Mouse (Mus musculus): Measurements from ENCODE around the gene Zfp524. TPM values are rescaled to one million over a fixed set of nuclear protein-coding genes. Genes with fewer than 3 reads are reported as not detected.

Gene Zfp524
- polyA plus RNA-seq, 1 experiment from 2014 or later = 10.4 TPM

DNA sequence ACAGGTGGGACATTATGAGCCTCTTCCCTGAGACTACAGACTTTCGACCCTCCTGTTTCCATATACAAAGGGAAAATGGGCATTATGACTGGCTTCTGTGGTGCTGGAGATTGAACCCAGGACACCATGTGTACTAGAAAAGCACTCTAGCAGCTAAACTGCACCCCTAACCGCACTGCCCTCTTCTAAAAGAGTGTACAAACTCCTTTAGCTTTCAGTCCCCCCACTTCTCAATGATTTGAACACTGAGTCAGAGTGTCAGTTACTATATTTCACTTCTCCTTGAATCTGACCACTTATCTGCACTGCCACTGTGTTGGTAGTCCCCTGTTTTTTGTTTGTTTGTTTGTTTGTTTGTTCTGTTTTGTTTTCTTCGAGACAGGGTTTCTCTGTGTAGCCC lies 19.6 kb downstream of the Zfp524 start, which contains the start of gene 4632433K11Rik:
Gene 4632433K11Rik (plus strand): TSS at position 301 of the 400 bp plus-strand sequence.
- peaks cover 77% of the 10 kb centered on the region for H3K36me3 ChIP-seq
- 84% methylated on average over 3 of the region's 3 CpGs for WGBS
- peaks cover 7% of the 10 kb centered on the region for H3K4me1 ChIP-seq (replicated peaks)
- H3K4me3 ChIP-seq = no peak within 1 kb of the TSS
- no peak within 1 kb of the TSS for H3K9ac ChIP-seq
- no peak within 1 kb of the TSS for H3K4me2 ChIP-seq
- H3K27me3 ChIP-seq (replicated peaks) = no peaks in the 10 kb centered on the region
- ATAC-seq (ENCODE audit: insufficient number of reproducible peaks, low FRiP score) = no peak
- H3K27ac ChIP-seq (ENCODE audit: poor library complexity, severe bottlenecking) = no peak within 1 kb of the TSS
- H3K9me3 ChIP-seq (replicated peaks) = peaks cover 48% of the 10 kb centered on the region

- Histone ChIP-seq H3K4me1 (replicated peaks) (peaks cover 10% of the 10 kb centered on the region), H3K4me3 (no peak overlapping the region), H3K9me3 (replicated peaks) (peaks cover 30% of the 10 kb centered on the region), H3K9ac (no peak overlapping the region), H3K27ac (ENCODE audit: poor library complexity, severe bottlenecking) (no peak overlapping the region), H3K36me3 (peaks cover 59% of the 10 kb centered on the region), H3K27me3 (replicated peaks) (no peaks in the 10 kb centered on the region), H3K4me2 (no peak overlapping the region)
- ATAC-seq (ENCODE audit: insufficient number of reproducible peaks, low FRiP score) = no peak
- WGBS = 94% methylated on average over 17 of the region's 17 CpGs
Observed at GRCm38 (mm10) chr7:5035628-5036027, 21.4 kb downstream of the Zfp524 start.

DNA sequence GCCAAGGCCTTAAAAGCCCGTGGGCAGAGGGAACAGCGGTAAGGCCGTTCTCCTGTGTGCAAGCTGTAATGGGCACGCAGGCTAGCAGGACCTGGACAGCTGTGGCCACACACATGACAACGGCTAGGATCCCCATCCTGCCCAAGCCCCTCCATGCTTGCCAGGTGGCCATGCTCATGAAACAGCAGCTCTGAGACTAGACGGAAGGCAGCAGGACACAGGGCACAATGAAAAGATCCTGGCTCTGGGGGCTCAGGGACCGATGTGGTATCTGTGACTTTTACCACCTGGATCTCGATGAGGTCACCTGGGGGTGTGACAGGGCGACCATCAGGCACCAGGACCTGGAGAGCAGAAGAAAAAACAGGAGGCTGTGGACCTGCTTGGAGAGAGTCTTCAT lies 21.9 kb downstream of the Zfp524 start:
- H3K4me2 ChIP-seq = no peak overlapping the region
- H3K9ac ChIP-seq = no peak overlapping the region
- no peaks in the 10 kb centered on the region for H3K27me3 ChIP-seq (replicated peaks)
- 89% methylated on average over 9 of the region's 9 CpGs for WGBS
- ATAC-seq (ENCODE audit: insufficient number of reproducible peaks, low FRiP score) = no peak
- peaks cover 10% of the 10 kb centered on the region for H3K4me1 ChIP-seq (replicated peaks)
- no peak overlapping the region for H3K27ac ChIP-seq (ENCODE audit: poor library complexity, severe bottlenecking)
- H3K9me3 ChIP-seq (replicated peaks) = peaks cover 25% of the 10 kb centered on the region
- peaks cover 54% of the 10 kb centered on the region for H3K36me3 ChIP-seq
- no peak overlapping the region for H3K4me3 ChIP-seq

DNA sequence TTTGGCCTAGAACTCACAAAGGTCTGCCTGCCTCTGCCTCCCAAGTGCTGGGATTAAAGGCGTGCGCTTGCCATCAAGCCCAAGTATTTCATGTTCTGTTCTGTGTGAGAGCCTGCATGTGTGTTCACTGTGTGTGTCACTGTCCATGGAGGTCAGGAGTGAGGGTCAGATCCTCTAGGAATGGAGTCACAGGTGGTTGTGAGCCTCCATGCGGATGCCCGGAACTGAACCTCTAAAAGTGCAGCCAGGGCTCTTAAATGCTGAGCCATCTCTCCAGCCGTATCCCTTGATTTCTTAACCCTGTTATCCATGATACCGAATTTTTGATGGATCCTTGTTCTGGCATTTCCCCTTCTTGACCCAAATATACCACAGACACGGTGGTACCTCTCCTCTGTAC lies 22.8 kb downstream of the Zfp524 start:
- no peak overlapping the region for H3K4me3 ChIP-seq

GRCm38 (mm10) chr7:5037467-5037866 lies 23.3 kb downstream of the Zfp524 start:
- 0 out of 2 replicates have a peak overlapping the region, but pooled peaks have one; percentile 77 for H3K9ac ChIP-seq
- peak overlapping the region; percentile 92; the same call in 1 of the 2 replicates for H3K27ac ChIP-seq (ENCODE audit: poor library complexity, severe bottlenecking)
- peaks cover 47% of the 10 kb centered on the region for H3K36me3 ChIP-seq
- H3K27me3 ChIP-seq (replicated peaks) = no peaks in the 10 kb centered on the region
- H3K4me2 ChIP-seq = peak overlapping the region; percentile 65
- no peak for ATAC-seq (ENCODE audit: insufficient number of reproducible peaks, low FRiP score)
- peaks cover 10% of the 10 kb centered on the region for H3K4me1 ChIP-seq (replicated peaks)
- whole genome bisulfite sequencing = 76% methylated on average over 8 of the region's 8 CpGs
- H3K9me3 ChIP-seq (replicated peaks) = peaks cover 12% of the 10 kb centered on the region
- peak overlapping the region; percentile 66 for H3K4me3 ChIP-seq

More for the DNA sequence above, 22.8 kb downstream of the Zfp524 start:
- H3K9me3 ChIP-seq (replicated peaks) = peaks cover 16% of the 10 kb centered on the region
- ATAC-seq (ENCODE audit: insufficient number of reproducible peaks, low FRiP score) = no peak
- H3K4me2 ChIP-seq = no peak overlapping the region
- no peaks in the 10 kb centered on the region for H3K27me3 ChIP-seq (replicated peaks)
- H3K27ac ChIP-seq (ENCODE audit: poor library complexity, severe bottlenecking) = no peak overlapping the region
- H3K4me1 ChIP-seq (replicated peaks) = peaks cover 10% of the 10 kb centered on the region
- no peak overlapping the region for H3K9ac ChIP-seq
- peaks cover 51% of the 10 kb centered on the region for H3K36me3 ChIP-seq
- 86% methylated on average over 7 of the region's 7 CpGs for WGBS

- H3K4me2 ChIP-seq = peak within 1 kb of the TSS; percentile 65
- under 1% methylated on average over 48 of the region's 48 CpGs for WGBS
- H3K27me3 ChIP-seq (replicated peaks) = no peaks in the 10 kb centered on the region
- H3K36me3 ChIP-seq = peaks cover 39% of the 10 kb centered on the region
- ATAC-seq (ENCODE audit: insufficient number of reproducible peaks, low FRiP score) = peak; percentile 97
- peak within 1 kb of the TSS; percentile 92 for H3K27ac ChIP-seq (ENCODE audit: poor library complexity, severe bottlenecking)
- H3K4me3 ChIP-seq = peak within 1 kb of the TSS; percentile 66
- peak within 1 kb of the TSS; percentile 77 for H3K9ac ChIP-seq
- H3K4me1 ChIP-seq (replicated peaks) = peaks cover 10% of the 10 kb centered on the region
- H3K9me3 ChIP-seq (replicated peaks) = peaks cover 6% of the 10 kb centered on the region
Observed at GRCm38 (mm10) chr7:5038109-5038732, 24.0 kb downstream of the Zfp524 start, which contains the start of gene Zfp784. TSS of gene Zfp784 (minus strand) at chr7:5038446.

DNA sequence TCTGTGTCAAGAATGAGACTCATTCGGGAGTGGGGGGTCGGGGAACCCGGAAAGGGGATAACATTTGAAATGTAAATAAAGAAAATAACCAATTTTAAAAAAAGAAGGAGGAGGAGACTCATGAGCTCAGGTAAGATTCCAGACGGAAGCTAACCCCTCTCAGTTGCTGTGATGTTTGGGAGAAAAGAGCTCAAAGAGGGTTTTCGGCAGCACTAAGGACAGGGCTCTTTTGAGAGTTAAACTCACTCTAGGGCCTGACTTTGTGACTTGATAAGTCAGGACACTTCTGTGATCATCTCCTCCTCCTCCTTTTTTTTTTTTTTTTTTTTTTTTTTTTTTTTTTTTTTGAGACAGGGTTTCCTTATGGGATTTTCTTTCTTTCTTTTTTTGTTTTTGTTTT lies 24.7 kb downstream of the Zfp524 start:
- Histone ChIP-seq H3K4me2 (peak overlapping the region; percentile 65), H3K36me3 (peaks cover 32% of the 10 kb centered on the region)
- 37% methylated on average over 5 of the region's 5 CpGs for WGBS

GRCm38 (mm10) chr7:5044981-5045380 lies 30.8 kb downstream of the Zfp524 start:
- Histone ChIP-seq H3K27ac (ENCODE audit: poor library complexity, severe bottlenecking) (no peak overlapping the region), H3K9me3 (replicated peaks) (no peaks in the 10 kb centered on the region), H3K27me3 (replicated peaks) (no peaks in the 10 kb centered on the region), H3K4me2 (no peak overlapping the region), H3K36me3 (peaks cover 6% of the 10 kb centered on the region), H3K4me3 (no peak overlapping the region), H3K9ac (no peak overlapping the region), H3K4me1 (replicated peaks) (0 out of 2 replicates have a peak, but pooled peaks cover 1% of the 10 kb centered on the region)
- 63% methylated on average over 2 of the region's 2 CpGs for WGBS
- ATAC-seq (ENCODE audit: insufficient number of reproducible peaks, low FRiP score) = no peak

More for the DNA sequence above, 24.7 kb downstream of the Zfp524 start:
- Histone ChIP-seq H3K9ac (peak overlapping the region; percentile 77), H3K27me3 (replicated peaks) (no peaks in the 10 kb centered on the region), H3K27ac (ENCODE audit: poor library complexity, severe bottlenecking) (peak overlapping the region; percentile 92; the same call in 1 of the 2 replicates), H3K4me1 (replicated peaks) (peaks cover 10% of the 10 kb centered on the region), H3K4me3 (peak overlapping the region; percentile 66), H3K9me3 (replicated peaks) (peaks cover 6% of the 10 kb centered on the region)
- ATAC-seq (ENCODE audit: insufficient number of reproducible peaks, low FRiP score) = no peak

DNA sequence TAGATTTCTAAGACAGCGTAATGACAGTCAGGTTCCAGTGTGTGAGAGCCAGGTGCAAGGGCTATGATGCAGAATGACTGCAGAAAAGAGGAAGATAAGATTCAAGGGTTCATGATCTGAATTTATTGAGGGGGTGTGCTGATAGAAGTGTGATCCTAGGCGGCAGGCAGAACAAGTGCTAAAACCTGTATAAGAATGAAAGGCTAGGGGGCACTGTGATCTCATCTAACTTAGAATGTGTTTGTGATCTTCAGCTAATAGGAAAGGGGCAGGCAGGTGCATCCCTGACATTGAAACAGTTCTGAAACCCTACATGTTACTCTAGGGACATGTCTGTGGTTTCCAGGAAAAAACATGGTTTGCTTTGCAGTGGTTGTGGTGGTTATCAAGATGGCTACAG lies 31.9 kb downstream of the Zfp524 start:
- peaks cover 9% of the 10 kb centered on the region for H3K4me1 ChIP-seq (replicated peaks)
- H3K4me3 ChIP-seq = no peak overlapping the region
- H3K4me2 ChIP-seq = no peak overlapping the region
- peaks cover 6% of the 10 kb centered on the region for H3K36me3 ChIP-seq
- ATAC-seq (ENCODE audit: insufficient number of reproducible peaks, low FRiP score) = no peak
- no peak overlapping the region for H3K27ac ChIP-seq (ENCODE audit: poor library complexity, severe bottlenecking)
- 61% methylated on average over 2 of the region's 2 CpGs for WGBS
- H3K9ac ChIP-seq = no peak overlapping the region
- H3K27me3 ChIP-seq (replicated peaks) = no peaks in the 10 kb centered on the region
- H3K9me3 ChIP-seq (replicated peaks) = no peaks in the 10 kb centered on the region

GRCm38 (mm10) chr7:5047313-5047712 lies 33.1 kb downstream of the Zfp524 start:
- no peak overlapping the region for H3K4me3 ChIP-seq
- no peak overlapping the region for H3K27ac ChIP-seq (ENCODE audit: poor library complexity, severe bottlenecking)
- no peak for ATAC-seq (ENCODE audit: insufficient number of reproducible peaks, low FRiP score)
- 27% methylated on average over 2 of the region's 2 CpGs for WGBS
- no peaks in the 10 kb centered on the region for H3K36me3 ChIP-seq
- no peak overlapping the region for H3K4me2 ChIP-seq
- H3K9ac ChIP-seq = no peak overlapping the region
- peaks cover 7% of the 10 kb centered on the region for H3K27me3 ChIP-seq (replicated peaks)
- no peaks in the 10 kb centered on the region for H3K9me3 ChIP-seq (replicated peaks)
- peaks cover 15% of the 10 kb centered on the region for H3K4me1 ChIP-seq (replicated peaks)

- no peak within 1 kb of the TSS for H3K27ac ChIP-seq (ENCODE audit: poor library complexity, severe bottlenecking)
Observed at GRCm38 (mm10) chr7:5051193-5052192, 37.3 kb downstream of the Zfp524 start, which contains the start of gene Zfp580. TSS of gene Zfp580 (plus strand) at chr7:5051538.

More at GRCm38 (mm10) chr7:5051193-5052192, 37.3 kb downstream of the Zfp524 start, which contains the start of gene Zfp580:
- Histone ChIP-seq H3K9ac (peak within 1 kb of the TSS; percentile 88), H3K9me3 (replicated peaks) (no peaks in the 10 kb centered on the region), H3K4me2 (peak within 1 kb of the TSS; percentile 88), H3K36me3 (no peaks in the 10 kb centered on the region), H3K27me3 (replicated peaks) (peaks cover 49% of the 10 kb centered on the region), H3K4me1 (replicated peaks) (peaks cover 35% of the 10 kb centered on the region), H3K4me3 (peak within 1 kb of the TSS; percentile 91)
- WGBS = 2% methylated on average over 65 of the region's 65 CpGs
- ATAC-seq (ENCODE audit: insufficient number of reproducible peaks, low FRiP score) = peak; percentile 82

Measured in heart, embryonic 12.5 days (tissue).